Mouse (Mus musculus) kidney, postnatal 0 days (tissue): Measurements from ENCODE around the gene Olfr1373. TPM values are rescaled to one million over a fixed set of nuclear protein-coding genes. Genes with fewer than 3 reads are reported as not detected.
"Not testable (repeated sequence)": the region's sequence is repeated elsewhere in the genome, so short reads cannot be mapped to it uniquely, and the experiment has no call there.

ENCODE experiments used
- ATAC-seq: fragments of 200-750 bp; cut with Nextera tagmentation; replicated peaks from 2 replicates; pipeline ENCODE4 v1.8.0; 2017; ENCODE audit warnings: low read depth, moderate number of reproducible peaks, moderate TSS enrichment, moderate library complexity; ENCODE audit not compliant: low FRiP score
- DNase-seq: peaks from one replicate; pipeline ENCODE4 v3.0.0-alpha.2; 2016; ENCODE audit warnings: low spot score
- H3K27ac ChIP-seq: fragments of 300-500 bp; sonication (generic); 2 replicates; pipeline ENCODE4 v1.5.1; 2014; ENCODE audit warnings: mild to moderate bottlenecking
- H3K27me3 ChIP-seq: fragments of 300-500 bp; sonication (generic); 2 replicates; pipeline ENCODE4 v1.6.1; 2014; ENCODE audit warnings: low read length, mixed read lengths; ENCODE audit not compliant: insufficient read depth
- H3K36me3 ChIP-seq: fragments of 300-500 bp; sonication (generic); 2 replicates; pipeline ENCODE4 v1.6.1; 2014; ENCODE audit warnings: low read length, mixed read lengths; ENCODE audit not compliant: insufficient read depth
- H3K4me1 ChIP-seq: fragments of 300-500 bp; sonication (generic); replicated peaks from 2 replicates; pipeline ENCODE4 v1.6.1; 2014; ENCODE audit warnings: antibody characterized with exemption, low read length, mixed read lengths; ENCODE audit not compliant: insufficient read depth
- H3K4me2 ChIP-seq: fragments of 300-500 bp; sonication (generic); 2 replicates; pipeline ENCODE4 v1.6.1; 2014; ENCODE audit warnings: mild to moderate bottlenecking, low read length, moderate library complexity, mixed read lengths
- H3K4me3 ChIP-seq: fragments of 300-500 bp; sonication (generic); replicated peaks from 2 replicates; pipeline ENCODE4 v1.5.1; 2014; ENCODE audit warnings: low read depth, low read length
- H3K9ac ChIP-seq: fragments of 300-500 bp; sonication (generic); 2 replicates; pipeline ENCODE4 v1.6.1; 2014; ENCODE audit warnings: low read depth, low read length
- H3K9me3 ChIP-seq: fragments of 300-500 bp; sonication (generic); replicated peaks from 2 replicates; pipeline ENCODE4 v1.6.1; 2016; ENCODE audit warnings: low read length, inconsistent platforms, mixed read lengths
- CTCF ChIP-seq: IDR thresholded peaks from 2 replicates; pipeline ENCODE4 v1.5.1; 2016; ENCODE audit warnings: antibody characterized with exemption, low read depth, mild to moderate bottlenecking, moderate library complexity
- WGBS: fragments of 180-500 bp; shearing (Covaris S2); extraction: QIAGEN DNeasy Blood & Tissue Kit; methylation state at CpG from one replicate; pipeline ENCODE4 v1.1.7; 2014; 5-methylcytosine and 5-hydroxymethylcytosine counted together
- polyA plus RNA-seq: library from polyadenylated mRNA; unstranded; fragments of >200 nt; fragmentation: Nextera tagmentation; extraction: Ambion mirVana; gene quantifications from 2 replicates; pipeline ENCODE4 v1.2.1, GENCODE M21; 2015

Olfr1373 gene
- polyA plus RNA-seq, 1 experiment from 2014 or later = not detected

- H3K27ac ChIP-seq = no peak overlapping the region
- no peak overlapping the region for H3K9ac ChIP-seq
- H3K4me3 ChIP-seq = no peak overlapping the region
- no peaks in the 10 kb centered on the region for H3K27me3 ChIP-seq
- no peak for TF ChIP-seq CTCF
- peaks cover 17% of the 10 kb centered on the region for H3K36me3 ChIP-seq
- no peak for ATAC-seq
- WGBS = 65% methylated on average over 3 of the region's 3 CpGs
- DNase-seq = no peak
- no peak overlapping the region for H3K4me2 ChIP-seq
- no peaks in the 10 kb centered on the region for H3K9me3 ChIP-seq
- no peaks in the 10 kb centered on the region for H3K4me1 ChIP-seq
Observed at GRCm38 (mm10) chr11:52127169-52127568, 18.2 kb downstream of the Olfr1373 start.

GRCm38 (mm10) chr11:52124468-52124867 lies 20.9 kb downstream of the Olfr1373 start:
- ATAC-seq = no peak
- no peak for TF ChIP-seq CTCF
- Histone ChIP-seq H3K27ac (no peak overlapping the region), H3K4me1 (no peaks in the 10 kb centered on the region), H3K36me3 (peaks cover 40% of the 10 kb centered on the region), H3K4me2 (no peak overlapping the region), H3K4me3 (no peak overlapping the region), H3K9me3 (no peaks in the 10 kb centered on the region), H3K27me3 (no peaks in the 10 kb centered on the region), H3K9ac (no peak overlapping the region)
- 93% methylated on average over 4 of the region's 4 CpGs for WGBS
- no peak for DNase-seq

GRCm38 (mm10) chr11:52122045-52122444 lies 23.3 kb downstream of the Olfr1373 start:
- TF ChIP-seq CTCF = no peak
- DNase-seq (no peak), ATAC-seq (no peak)
- no peaks in the 10 kb centered on the region for H3K4me1 ChIP-seq
- H3K4me3 ChIP-seq = no peak overlapping the region
- H3K9ac ChIP-seq = no peak overlapping the region
- no peak overlapping the region for H3K4me2 ChIP-seq
- H3K27ac ChIP-seq = no peak overlapping the region
- 70% methylated on average over 6 of the region's 6 CpGs for WGBS
- H3K36me3 ChIP-seq = peaks cover 62% of the 10 kb centered on the region
- H3K9me3 ChIP-seq = no peaks in the 10 kb centered on the region
- no peaks in the 10 kb centered on the region for H3K27me3 ChIP-seq

GRCm38 (mm10) chr11:52120415-52120814 lies 24.9 kb downstream of the Olfr1373 start:
- not testable (repeated sequence) for ATAC-seq, H3K9ac ChIP-seq, H3K27me3 ChIP-seq, H3K4me2 ChIP-seq, H3K4me3 ChIP-seq, H3K9me3 ChIP-seq, DNase-seq, H3K27ac ChIP-seq, H3K4me1 ChIP-seq
- H3K36me3 ChIP-seq = peaks cover 65% of the 10 kb centered on the region
- peak; percentile 52 for TF ChIP-seq CTCF

- TF ChIP-seq CTCF = no peak
- Histone ChIP-seq H3K27me3 (no peaks in the 10 kb centered on the region), H3K4me3 (no peak overlapping the region), H3K9ac (no peak overlapping the region), H3K9me3 (no peaks in the 10 kb centered on the region), H3K4me2 (no peak overlapping the region), H3K27ac (no peak overlapping the region), H3K36me3 (peaks cover 60% of the 10 kb centered on the region), H3K4me1 (no peaks in the 10 kb centered on the region)
- WGBS = 94% methylated on average over 7 of the region's 7 CpGs
- no peak for ATAC-seq
- DNase-seq = no peak
Observed at GRCm38 (mm10) chr11:52117156-52117555, 28.2 kb downstream of the Olfr1373 start.

- not testable (repeated sequence) for ATAC-seq
- H3K36me3 ChIP-seq = peaks cover 50% of the 10 kb centered on the region
Observed at GRCm38 (mm10) chr11:52116117-52116516, 29.2 kb downstream of the Olfr1373 start.

GRCm38 (mm10) chr11:52115479-52115878 lies 29.8 kb downstream of the Olfr1373 start:
- Histone ChIP-seq H3K9me3 (no peaks in the 10 kb centered on the region), H3K36me3 (peaks cover 46% of the 10 kb centered on the region), H3K27me3 (no peaks in the 10 kb centered on the region), H3K4me2 (no peak overlapping the region), H3K4me3 (no peak overlapping the region), H3K4me1 (no peaks in the 10 kb centered on the region), H3K27ac (no peak overlapping the region), H3K9ac (no peak overlapping the region)
- ATAC-seq (no peak), DNase-seq (no peak)
- WGBS = 94% methylated on average over 3 of the region's 3 CpGs
- no peak for TF ChIP-seq CTCF

More at GRCm38 (mm10) chr11:52116117-52116516, 29.2 kb downstream of the Olfr1373 start:
- DNase-seq, H3K9me3 ChIP-seq, H3K4me2 ChIP-seq, H3K9ac ChIP-seq, H3K4me3 ChIP-seq, H3K27ac ChIP-seq, H3K4me1 ChIP-seq, H3K27me3 ChIP-seq: not testable (repeated sequence)
- WGBS = 93% methylated on average over 6 of the region's 6 CpGs
